Mouse (Mus musculus) C2C12 (cell line): ENCODE results near the gene Pla2g10. TPM values are rescaled to one million over a fixed set of nuclear protein-coding genes. Genes with fewer than 3 reads are reported as not detected.
A peak's percentile ranks its signal among the peaks of the same experiment; 100 is the strongest.

Experiments used
- H3K27me3 ChIP-seq: one replicate; pipeline ENCODE4 v1.6.1; 2011; ENCODE audit not compliant: control insufficient read depth, insufficient read depth, insufficient read length
- H3K36me3 ChIP-seq: one replicate; pipeline ENCODE4 v1.6.1; 2011; ENCODE audit not compliant: control insufficient read depth, insufficient read depth
- H3K4me3 ChIP-seq: one replicate; pipeline ENCODE4 v1.5.1; 2011; ENCODE audit warnings: mild to moderate bottlenecking, control low read depth; ENCODE audit not compliant: poor library complexity, insufficient read depth, severe bottlenecking
- H3K79me2 ChIP-seq: one replicate; pipeline ENCODE4 v1.6.1; 2011; ENCODE audit not compliant: control insufficient read depth, insufficient read depth
- H3K79me3 ChIP-seq: one replicate; pipeline ENCODE4 v1.6.1; 2011; ENCODE audit warnings: low read depth, control low read depth
- H3ac ChIP-seq: one replicate; pipeline ENCODE3; 2011; ENCODE audit warnings: low read depth; ENCODE audit not compliant: control insufficient read depth, insufficient read length
- CEBPB ChIP-seq: IDR thresholded peaks from one replicate; pipeline ENCODE4 v1.6.1; 2011; ENCODE audit warnings: low read depth, mild to moderate bottlenecking, control low read depth, moderate library complexity
- CTCF ChIP-seq: IDR thresholded peaks from one replicate; pipeline ENCODE4 v1.5.1; 2011; ENCODE audit not compliant: control insufficient read depth, insufficient read depth, insufficient read length
- FOSL1 ChIP-seq: IDR thresholded peaks from one replicate; pipeline ENCODE4 v1.8.0; 2011; ENCODE audit warnings: mild to moderate bottlenecking, low read length; ENCODE audit not compliant: poor library complexity, insufficient read depth, severe bottlenecking
- MAX ChIP-seq: IDR thresholded peaks from one replicate; pipeline ENCODE4 v1.6.1; 2011; ENCODE audit warnings: mild to moderate bottlenecking, control low read depth
- MYOD1 ChIP-seq: IDR thresholded peaks from one replicate; pipeline ENCODE4 v1.6.1; 2011; ENCODE audit warnings: low read depth; ENCODE audit not compliant: control insufficient read depth, insufficient read length
- MYOG ChIP-seq: IDR thresholded peaks from one replicate; pipeline ENCODE4 v1.6.1; 2011; ENCODE audit not compliant: control insufficient read depth, insufficient read length; ENCODE audit errors: extremely low read depth
- USF1 ChIP-seq: IDR thresholded peaks from one replicate; pipeline ENCODE4 v1.6.1; 2011; ENCODE audit warnings: low read depth, mild to moderate bottlenecking, control low read depth, moderate library complexity
- polyA plus RNA-seq: library from polyadenylated mRNA; unstranded; fragments of >200 nt; fragmentation: generic; extraction: Trizol; gene quantifications from one replicate; pipeline ENCODE4 v1.2.1, GENCODE M21; 2012; ENCODE audit warnings: missing spikeins

Pla2g10 gene
- polyA plus RNA-seq, 1 experiment, result not detected

- Histone ChIP-seq H3K79me2 (no peaks in the 10 kb centered on the region), H3K27me3 (no peaks in the 10 kb centered on the region), H3ac (no peak overlapping the region), H3K4me3 (no peak overlapping the region), H3K36me3 (peaks cover 26% of the 10 kb centered on the region), H3K79me3 (no peaks in the 10 kb centered on the region)
- TF ChIP-seq MYOD1 (no peak), USF1 (no peak), CEBPB (no peak), CTCF (no peak), MYOG (no peak), FOSL1 (no peak), MAX (no peak)
Observed at GRCm38 (mm10) chr16:13702184-13702583, 28.6 kb downstream of the Pla2g10 start.

GRCm38 (mm10) chr16:13698998-13699397, 31.8 kb downstream of the Pla2g10 start:
- H3K27me3 ChIP-seq, result no peaks in the 10 kb centered on the region
- no peak overlapping the region for H3ac ChIP-seq
- H3K36me3 ChIP-seq, result peaks cover 34% of the 10 kb centered on the region
- H3K79me3 ChIP-seq, result no peaks in the 10 kb centered on the region
- no peaks in the 10 kb centered on the region for H3K79me2 ChIP-seq
- TF ChIP-seq CTCF, result no peak
- no peak overlapping the region for H3K4me3 ChIP-seq

GRCm38 (mm10) chr16:13678601-13679319, 52.0 kb downstream of the Pla2g10 start:
- H3K79me2 ChIP-seq, result no peaks in the 10 kb centered on the region
- no peak for TF ChIP-seq MAX
- no peak for TF ChIP-seq USF1
- H3ac ChIP-seq, result no peak overlapping the region
- peaks cover 19% of the 10 kb centered on the region for H3K36me3 ChIP-seq
- H3K79me3 ChIP-seq, result peaks cover 1% of the 10 kb centered on the region
- H3K4me3 ChIP-seq, result no peak overlapping the region
- H3K27me3 ChIP-seq, result no peaks in the 10 kb centered on the region

- Histone ChIP-seq H3K79me2 (peaks cover 19% of the 10 kb centered on the region), H3ac (no peak overlapping the region), H3K27me3 (no peaks in the 10 kb centered on the region), H3K79me3 (peaks cover 12% of the 10 kb centered on the region), H3K36me3 (peaks cover 19% of the 10 kb centered on the region), H3K4me3 (no peak overlapping the region)
- TF ChIP-seq MYOD1, result no peak
- TF ChIP-seq FOSL1, result no peak
- no peak for TF ChIP-seq MAX
Observed at GRCm38 (mm10) chr16:13674511-13674910, 56.3 kb downstream of the Pla2g10 start.

DNA sequence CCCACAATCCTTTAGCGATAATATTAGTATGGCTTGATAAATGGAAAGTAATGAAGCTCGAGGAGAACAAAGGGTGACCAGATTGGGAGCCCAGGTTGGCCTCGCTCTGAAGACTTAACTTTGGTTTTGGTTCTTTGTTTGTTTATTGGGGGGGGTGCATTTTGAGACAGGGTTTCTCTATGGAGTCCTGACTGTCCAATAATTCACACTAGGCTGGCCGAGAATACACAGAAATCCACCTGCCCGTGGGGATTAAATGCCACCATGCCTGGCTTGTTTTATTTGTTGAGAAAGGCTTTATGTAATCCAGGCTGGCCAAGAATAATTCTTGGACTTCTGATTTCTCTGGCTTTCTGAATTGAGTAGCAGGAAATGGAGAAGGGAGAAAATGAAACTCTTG, 57.7 kb downstream of the Pla2g10 start:
- H3ac ChIP-seq, result no peak overlapping the region
- TF ChIP-seq MYOG, result no peak
- TF ChIP-seq FOSL1, result no peak
- TF ChIP-seq MAX, result no peak
- no peak for TF ChIP-seq CTCF
- TF ChIP-seq CEBPB, result no peak
- peaks cover 19% of the 10 kb centered on the region for H3K36me3 ChIP-seq
- H3K27me3 ChIP-seq, result no peaks in the 10 kb centered on the region
- H3K79me2 ChIP-seq, result peaks cover 19% of the 10 kb centered on the region
- H3K79me3 ChIP-seq, result peaks cover 12% of the 10 kb centered on the region
- no peak overlapping the region for H3K4me3 ChIP-seq

GRCm38 (mm10) chr16:13672386-13672898, 58.3 kb downstream of the Pla2g10 start:
- H3K36me3 ChIP-seq, result peaks cover 16% of the 10 kb centered on the region

More at GRCm38 (mm10) chr16:13672386-13672898, 58.3 kb downstream of the Pla2g10 start:
- peak overlapping the region; percentile 93 for H3K4me3 ChIP-seq
- peaks cover 19% of the 10 kb centered on the region for H3K79me2 ChIP-seq
- no peaks in the 10 kb centered on the region for H3K27me3 ChIP-seq
- TF ChIP-seq FOSL1 (no peak), USF1 (no peak), MYOG (no peak), CEBPB (no peak), MAX (peak; percentile 90)
- H3ac ChIP-seq, result peak overlapping the region; percentile 78
- H3K79me3 ChIP-seq, result peaks cover 12% of the 10 kb centered on the region
